Comparison of ENCODE assay signal across 19 mouse cellular contexts in genomic region chr1:34315381-34315780, GRCm38 (mm10).
DNase-seq lines count a peak whose midpoint lies in the region; ATAC-seq lines count a peak whose summit lies in the region.
"Had no signal": no experiment of that assay in that cellular context is flagged by ENCODE, and none has a peak within 500 bp of the region (broad histone marks: within the 10 kb centered on the region; RNA-seq: fewer than 3 reads in every experiment).

No protein-coding gene starts in this region.

- WGBS in intestine, embryonic 16.5 days, result 51% methylated on average over 5 of the region's 5 CpGs
- WGBS in stomach, embryonic 16.5 days, result 54% methylated on average over 5 of the region's 5 CpGs

- H3K4me1 ChIP-seq in intestine, embryonic 16.5 days (ENCODE audit: control insufficient read depth, insufficient read depth, low read length), result 0 out of 2 replicates have a peak, but pooled peaks cover 3% of the 10 kb centered on the region
- no peaks in the 10 kb centered on the region for H3K4me1 ChIP-seq in stomach, embryonic 16.5 days (ENCODE audit: control insufficient read depth, insufficient read depth, low read length)
- H3K4me1 ChIP-seq: embryonic facial prominence, embryonic 15.5 days; forebrain, embryonic 10.5 days; hindbrain, embryonic 15.5 days had no signal

- ATAC-seq in intestine, embryonic 16.5 days, result peak; percentile 92
- ATAC-seq in stomach, embryonic 16.5 days (ENCODE audit: insufficient read depth, low FRiP score), result peak; percentile 58; the same call in 1 of the 2 replicates
- ATAC-seq: forebrain, embryonic 14.5 days had no signal

- no peak overlapping the region for H3K9ac ChIP-seq in intestine, embryonic 16.5 days (ENCODE audit: low read depth, low read length)
- no peak overlapping the region for H3K9ac ChIP-seq in stomach, embryonic 16.5 days (ENCODE audit: low read length)
- H3K9ac ChIP-seq: embryonic facial prominence, embryonic 15.5 days; heart, embryonic 12.5 days; hindbrain, embryonic 15.5 days had no signal

- no peak overlapping the region for H3K4me2 ChIP-seq in intestine, embryonic 16.5 days (ENCODE audit: low read depth, low read length)
- no peak overlapping the region for H3K4me2 ChIP-seq in stomach, embryonic 16.5 days (ENCODE audit: low read depth, low read length)
- H3K4me2 ChIP-seq: embryonic facial prominence, embryonic 15.5 days; heart, embryonic 12.5 days; hindbrain, embryonic 15.5 days had no signal

- no peaks in the 10 kb centered on the region for H3K9me3 ChIP-seq in intestine, embryonic 16.5 days (ENCODE audit: control insufficient read depth, low read length)
- no peaks in the 10 kb centered on the region for H3K9me3 ChIP-seq in stomach, embryonic 16.5 days (replicated peaks; ENCODE audit: control insufficient read depth, low read length)
- H3K9me3 ChIP-seq: embryonic facial prominence, embryonic 15.5 days; forebrain, embryonic 10.5 days; heart, embryonic 12.5 days; hindbrain, embryonic 15.5 days had no signal

- no peak overlapping the region for H3K4me3 ChIP-seq in intestine, embryonic 16.5 days (ENCODE audit: low read length)
- no peak overlapping the region for H3K4me3 ChIP-seq in stomach, embryonic 16.5 days (replicated peaks; ENCODE audit: low read length)
- H3K4me3 ChIP-seq: embryonic facial prominence, embryonic 15.5 days; erythroblast, embryonic 14.5 days; forebrain, embryonic 10.5 days; heart, adult 2 months; heart, embryonic 12.5 days; hindbrain, embryonic 15.5 days had no signal

- no peaks in the 10 kb centered on the region for H3K36me3 ChIP-seq in intestine, embryonic 16.5 days (ENCODE audit: control insufficient read depth, insufficient read depth, low read length)
- no peaks in the 10 kb centered on the region for H3K36me3 ChIP-seq in stomach, embryonic 16.5 days (ENCODE audit: control insufficient read depth, insufficient read depth, low read length)
- H3K36me3 ChIP-seq: embryonic facial prominence, embryonic 15.5 days; forebrain, embryonic 10.5 days; heart, embryonic 12.5 days; hindbrain, embryonic 15.5 days had no signal

- no peak overlapping the region for H3K27ac ChIP-seq in intestine, embryonic 16.5 days (ENCODE audit: low read length)
- no peak overlapping the region for H3K27ac ChIP-seq in stomach, embryonic 16.5 days (ENCODE audit: low read length)
- H3K27ac ChIP-seq: embryonic facial prominence, embryonic 15.5 days; forebrain, embryonic 10.5 days; heart, adult 2 months; hindbrain, embryonic 15.5 days had no signal

- no peaks in the 10 kb centered on the region for H3K27me3 ChIP-seq in intestine, embryonic 16.5 days (replicated peaks; ENCODE audit: control insufficient read depth, insufficient read depth, low read length)
- H3K27me3 ChIP-seq in stomach, embryonic 16.5 days (ENCODE audit: control insufficient read depth, insufficient read depth, low read length), result no peaks in the 10 kb centered on the region
- H3K27me3 ChIP-seq: embryonic facial prominence, embryonic 15.5 days; heart, embryonic 12.5 days; hindbrain, embryonic 15.5 days had no signal

- peak; percentile 28 for DNase-seq in lung, postnatal 25 days (ENCODE audit: low spot score)
- no peak for DNase-seq in lung, postnatal 14 days
- DNase-seq in heart, postnatal 4 days, result no peak
- no peak for DNase-seq in heart, adult 9 months (ENCODE audit: low spot score in 2 of 2)
- DNase-seq: adrenal gland, adult 8-10 months; adrenal gland, postnatal 36 days; cerebellum, adult 2 months; cerebellum, postnatal 14 days; embryo, embryonic 11 days; gastrocnemius, postnatal 36 days had no signal
